Mouse (Mus musculus) frontal cortex, postnatal 10 days (tissue): ENCODE measurements at regions not wholly inside any gene's neighbourhood (a gene's known extent, or its start where the extent isn't known, plus 50 kb on each side); places are given as distances from the start of the nearest gene placed in this dataset.
A peak's percentile ranks its signal among the peaks of the same experiment; 100 is the strongest.

ENCODE experiments used
- DNase-seq, 2 experiments: peaks; one replicate each; pipeline ENCODE4 v3.0.0; 2022; ENCODE audit warnings: low spot score in 2 of 2, mixed read lengths in 1 of 2

DNA sequence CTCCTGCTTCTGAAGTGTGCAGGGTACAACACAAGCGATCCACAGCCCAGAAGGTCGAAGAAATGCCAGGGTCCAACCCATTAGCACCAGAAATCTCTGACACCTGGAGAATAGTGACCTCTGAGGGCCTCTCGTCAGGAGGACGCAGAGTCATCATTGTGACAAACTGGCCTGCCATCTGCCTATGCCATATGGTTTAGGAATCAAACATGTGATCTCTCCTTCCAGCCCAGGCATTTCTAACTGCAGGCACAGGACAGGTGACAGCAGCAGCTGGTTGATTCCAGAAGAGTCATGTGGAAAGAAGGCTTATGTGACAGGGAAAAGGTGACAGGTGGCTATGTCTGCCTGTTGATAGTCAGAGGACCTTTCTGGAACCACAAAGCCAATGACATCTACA, 476.0 kb upstream of the Vstm2b start:
- no peak for DNase-seq

DNA sequence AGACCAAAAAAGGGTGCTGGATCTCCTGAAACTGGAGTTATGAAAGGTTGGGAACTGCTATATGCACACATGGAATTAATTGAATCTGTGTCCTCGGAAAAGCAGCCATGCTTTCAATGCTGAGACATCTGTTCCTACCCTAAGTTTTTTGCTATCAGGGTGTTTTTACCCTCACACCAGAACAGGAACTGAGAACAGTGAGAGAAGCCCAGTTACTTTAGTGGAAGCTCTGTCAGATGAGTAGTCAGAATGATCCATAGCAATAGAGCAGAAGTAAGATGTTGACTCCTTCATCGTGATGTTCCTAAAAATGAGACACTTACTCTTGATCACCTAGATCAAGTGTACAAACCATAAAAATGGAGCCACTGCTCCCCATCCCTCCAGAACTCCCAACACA, 468.7 kb upstream of the Vstm2b start:
- DNase-seq, result no peak

GRCm38 (mm10) chr7:40433906-40434305, 464.2 kb upstream of the Vstm2b start:
- no peak for DNase-seq

- no peak for DNase-seq
Measured at GRCm38 (mm10) chr7:40441128-40441527, 457.0 kb upstream of the Vstm2b start.

DNA sequence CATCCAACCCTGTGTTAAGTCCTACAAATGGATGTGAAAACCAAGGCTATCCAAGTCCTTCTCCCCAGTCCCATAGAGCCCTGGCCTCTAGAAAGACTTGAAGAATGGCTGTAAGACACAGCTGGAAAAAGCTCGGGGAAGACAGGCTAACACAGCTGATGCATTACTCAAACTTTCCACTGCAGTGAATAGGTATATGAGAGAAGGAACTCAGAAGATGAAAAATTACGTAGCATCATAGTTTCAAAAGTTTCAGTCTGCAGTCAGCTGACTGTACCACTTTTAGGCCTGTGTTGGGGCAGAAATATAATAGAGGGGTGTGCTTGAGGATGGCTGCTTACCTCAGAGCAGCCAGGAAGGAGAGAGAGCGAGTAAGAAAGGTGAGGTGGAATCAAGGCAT, 456.3 kb upstream of the Vstm2b start:
- no peak for DNase-seq

DNA sequence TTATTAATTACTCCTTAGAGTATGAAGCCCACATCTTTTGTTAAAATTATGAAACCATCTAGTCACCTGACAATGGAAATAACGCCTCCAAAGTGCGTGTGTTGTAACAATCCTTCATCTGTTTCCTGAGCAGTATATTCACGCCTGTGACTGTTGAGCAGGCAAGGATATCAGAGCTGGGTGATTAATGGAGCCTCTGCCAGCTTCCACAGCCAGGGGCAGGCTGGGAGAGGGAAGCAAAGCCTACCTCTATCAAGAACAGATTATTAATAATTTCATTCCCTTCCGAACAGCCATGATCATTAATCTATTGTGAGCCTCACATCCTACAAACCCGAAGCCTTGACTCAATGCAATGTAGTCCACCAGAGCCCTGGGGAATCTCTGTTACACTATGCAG, 431.7 kb upstream of the Vstm2b start:
- no peak for DNase-seq

DNA sequence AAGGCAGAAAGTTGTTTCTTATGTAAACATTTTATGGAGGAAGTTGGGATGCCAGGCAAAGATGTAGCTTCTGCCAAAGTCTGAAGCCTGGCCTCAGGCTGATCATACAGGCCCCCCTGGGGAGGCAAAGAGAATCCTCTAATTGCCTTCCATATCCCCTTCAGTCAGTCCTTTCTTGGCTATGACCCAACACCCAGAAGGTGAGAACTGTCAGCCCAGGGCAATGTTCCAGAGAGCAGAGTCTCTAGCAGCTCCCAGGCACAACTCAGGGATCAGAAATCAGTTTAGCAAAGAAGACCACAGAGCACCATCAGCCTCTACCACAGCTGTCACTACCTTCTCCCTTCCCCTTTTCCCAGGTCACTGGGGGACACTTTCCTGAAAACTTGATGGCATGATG, 410.9 kb upstream of the Vstm2b start:
- no peak for DNase-seq

DNA sequence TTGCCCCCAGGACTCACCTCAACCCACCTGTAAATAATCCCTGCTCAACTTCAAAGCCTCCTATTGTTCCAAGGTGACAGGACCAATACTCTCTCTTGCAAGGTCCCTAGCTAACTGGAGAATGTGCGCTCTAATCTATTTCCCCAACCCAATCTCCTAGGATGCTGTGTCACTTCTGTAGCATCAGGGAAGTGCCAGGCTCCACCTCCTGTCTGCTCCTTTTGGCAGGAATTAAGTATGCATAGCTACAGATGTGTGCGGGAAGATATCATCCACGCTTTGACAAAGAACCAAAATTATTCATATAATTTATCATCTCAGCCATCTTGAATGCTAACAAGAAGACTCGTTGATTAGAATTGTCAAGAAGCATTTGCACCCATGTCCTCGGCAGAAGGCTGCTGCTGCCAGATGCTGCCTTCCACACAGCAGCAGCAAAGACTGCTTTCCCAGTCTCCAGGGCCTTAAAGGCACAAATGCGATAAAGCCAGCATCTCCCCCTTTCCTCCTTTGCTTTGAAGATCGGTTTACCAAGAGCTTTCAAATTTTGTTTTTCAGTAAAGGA, 375.3 kb upstream of the Vstm2b start:
- DNase-seq, result no peak

GRCm38 (mm10) chr7:40536601-40537000, 361.5 kb upstream of the Vstm2b start:
- no peak for DNase-seq

DNA sequence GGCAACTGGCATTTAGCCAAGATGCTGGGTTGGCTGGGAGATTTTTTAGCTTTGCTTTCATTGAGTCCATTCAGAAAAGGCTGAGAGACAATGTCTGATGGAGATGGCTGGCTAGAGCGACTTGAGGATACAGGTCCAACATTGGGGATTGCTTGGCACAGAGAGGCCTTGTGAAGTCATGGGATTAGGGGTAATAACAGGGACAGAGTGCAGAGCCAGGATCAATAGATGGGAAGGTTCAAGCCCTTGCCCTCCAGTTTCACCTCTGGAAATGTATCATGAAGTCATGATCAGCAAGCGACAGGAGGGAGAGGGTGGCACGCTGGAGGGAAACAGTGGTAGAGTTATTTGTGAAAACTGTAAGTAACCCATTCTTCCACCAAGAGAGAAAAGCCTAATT, 360.5 kb upstream of the Vstm2b start:
- DNase-seq, result no peak

GRCm38 (mm10) chr7:40539789-40540188, 358.3 kb upstream of the Vstm2b start:
- no peak for DNase-seq

DNA sequence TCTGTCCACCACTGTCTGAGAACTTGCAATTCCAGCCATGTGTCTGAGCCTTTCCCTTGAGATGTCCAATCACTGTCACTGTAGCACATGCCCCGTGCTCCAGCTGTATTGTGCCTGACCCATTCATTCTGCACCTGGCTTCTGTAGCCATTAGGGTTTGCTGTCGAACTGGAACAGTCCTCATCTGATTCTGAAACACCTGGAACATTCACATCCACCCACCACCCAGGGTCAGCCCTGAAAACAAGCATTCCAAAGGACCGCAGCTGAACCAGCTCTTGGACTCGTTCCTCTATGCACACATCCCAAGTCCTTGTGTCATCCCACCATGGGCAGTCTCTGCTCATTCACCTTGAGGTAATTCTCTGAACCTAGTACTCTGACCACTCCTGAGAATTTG, 356.8 kb upstream of the Vstm2b start:
- no peak for DNase-seq

DNA sequence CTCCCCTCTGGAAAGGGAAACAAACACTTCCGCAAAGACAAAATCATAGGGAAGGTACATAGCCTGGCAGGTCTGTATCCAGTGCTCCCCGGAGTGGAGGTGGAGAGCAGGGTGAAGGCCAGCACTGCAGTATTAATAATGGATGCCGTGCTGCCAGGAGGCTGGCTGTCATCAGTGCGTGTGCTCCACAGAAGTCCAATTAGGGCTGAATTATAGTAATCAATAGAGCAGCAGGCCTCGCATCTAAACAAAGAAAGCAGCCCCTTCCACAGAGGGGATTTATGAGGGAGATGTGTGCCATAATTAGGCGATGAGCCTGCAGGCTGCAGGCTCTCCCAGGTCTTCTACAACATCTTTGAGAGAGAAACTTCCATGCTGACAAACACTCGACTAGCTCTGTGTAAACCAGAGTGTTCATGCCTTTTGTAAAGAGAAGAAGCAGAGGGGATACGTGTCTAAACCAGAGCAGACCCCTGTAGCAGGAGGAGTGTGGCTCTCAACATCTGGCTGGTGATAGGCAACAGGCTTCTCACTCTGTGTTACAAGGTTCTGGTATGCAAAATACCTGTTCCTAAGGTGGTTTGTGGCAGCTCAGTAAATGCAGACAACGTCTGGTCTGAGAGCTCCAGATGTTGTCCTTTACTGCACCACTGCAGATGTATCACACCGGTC, 334.5 kb upstream of the Vstm2b start:
- no peak for DNase-seq

- DNase-seq, result no peak
Measured at GRCm38 (mm10) chr7:40575971-40576370, 322.2 kb upstream of the Vstm2b start.

- DNase-seq, result no peak
Measured at GRCm38 (mm10) chr7:40577365-40577764, 320.8 kb upstream of the Vstm2b start.

GRCm38 (mm10) chr7:40620761-40621160, 277.4 kb upstream of the Vstm2b start:
- no peak for DNase-seq

GRCm38 (mm10) chr7:40622811-40623210, 275.3 kb upstream of the Vstm2b start:
- DNase-seq, result peak; percentile 52 to 57

- DNase-seq, result no peak
Measured at GRCm38 (mm10) chr7:40623286-40623685, 274.8 kb upstream of the Vstm2b start.

DNA sequence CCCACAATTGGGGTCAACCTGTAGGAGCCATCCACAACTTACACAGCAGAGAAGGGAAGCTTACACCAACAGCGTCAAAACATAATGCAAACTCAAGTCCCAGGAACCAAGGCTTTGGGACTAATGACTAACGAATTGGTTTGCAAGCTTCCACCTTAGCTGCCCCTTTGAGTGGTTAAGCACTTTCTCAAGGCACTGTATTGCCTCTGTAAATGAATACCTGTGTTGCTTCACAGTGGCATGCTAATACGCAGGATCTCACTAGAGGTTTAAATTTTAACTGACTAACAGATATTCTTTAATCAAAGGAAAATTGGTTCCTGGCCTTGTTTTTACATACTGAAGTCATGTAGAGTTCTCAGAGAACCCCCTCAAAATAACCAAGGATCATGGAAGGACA, 261.8 kb upstream of the Vstm2b start:
- DNase-seq, result no peak

- DNase-seq, result peak in 1 of 2 experiments; percentile 10
Measured at GRCm38 (mm10) chr7:40654982-40655381, 243.1 kb upstream of the Vstm2b start.

DNA sequence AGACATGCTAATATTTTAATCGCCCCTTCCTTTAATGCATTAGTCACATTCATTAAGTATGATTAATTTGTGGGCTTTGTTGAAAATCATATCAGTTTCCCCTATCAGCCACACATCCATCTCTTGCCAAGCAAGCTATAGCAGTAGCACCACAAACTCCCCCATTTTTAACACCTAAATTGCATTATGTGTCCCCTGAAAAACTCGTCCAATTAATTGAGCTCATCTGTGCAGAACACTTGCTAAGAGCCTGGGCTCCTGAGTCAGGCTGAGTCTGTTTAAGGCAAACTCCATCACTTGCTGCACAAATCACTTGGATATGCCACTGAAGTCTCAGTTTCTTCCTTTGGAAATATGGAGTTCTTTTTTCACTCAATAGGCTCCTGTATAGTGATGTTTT, 242.7 kb upstream of the Vstm2b start:
- no peak for DNase-seq

DNA sequence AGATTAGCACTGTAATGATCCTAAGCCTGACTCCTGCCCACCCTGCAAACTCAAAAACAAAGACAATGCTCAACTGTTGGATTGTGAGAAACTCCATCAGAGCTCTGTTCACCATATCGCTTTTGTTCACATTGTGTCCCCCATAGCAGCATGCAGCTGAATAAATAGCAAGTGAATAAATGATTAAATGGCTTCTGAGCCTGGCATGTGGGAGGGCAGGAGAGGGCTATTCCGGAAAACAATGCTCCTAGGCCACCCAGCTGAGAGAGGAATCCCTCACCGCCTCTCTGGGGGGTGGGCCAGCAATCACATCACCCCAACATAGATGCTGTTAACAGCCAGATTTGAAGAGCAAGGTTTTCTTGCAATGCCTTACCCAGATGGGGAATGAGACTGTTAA, 238.5 kb upstream of the Vstm2b start:
- no peak for DNase-seq

GRCm38 (mm10) chr7:40663781-40664180, 234.3 kb upstream of the Vstm2b start:
- no peak for DNase-seq

DNA sequence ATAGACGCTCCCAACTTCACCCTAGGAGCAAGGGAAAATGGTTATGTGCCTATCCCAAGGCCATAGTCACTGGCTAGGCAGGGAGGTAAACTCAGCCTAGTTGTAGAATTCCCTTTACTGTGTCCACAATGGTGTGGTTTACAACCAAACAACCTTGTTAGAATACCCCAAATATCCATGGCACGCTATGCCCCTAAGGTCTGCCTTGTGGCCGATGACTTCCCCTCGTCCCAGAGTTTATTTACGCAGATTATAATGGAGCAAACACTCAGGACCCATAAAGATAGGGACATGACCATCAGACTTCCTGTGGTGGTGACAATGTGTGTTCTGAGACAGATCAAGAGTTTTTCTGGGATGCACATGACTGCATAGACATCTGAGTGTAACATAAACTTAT, 231.5 kb upstream of the Vstm2b start:
- no peak for DNase-seq
